Mouse (Mus musculus) C2C12 (cell line): ENCODE measurements around the gene Eif2b1.

ENCODE experiments used
- CEBPB ChIP-seq: IDR thresholded peaks from one replicate; pipeline ENCODE4 v1.6.1; 2011; ENCODE audit warnings: low read depth, mild to moderate bottlenecking, control low read depth, moderate library complexity
- CTCF ChIP-seq: IDR thresholded peaks from one replicate; pipeline ENCODE4 v1.5.1; 2011; ENCODE audit not compliant: control insufficient read depth, insufficient read depth, insufficient read length
- USF1 ChIP-seq: IDR thresholded peaks from one replicate; pipeline ENCODE4 v1.6.1; 2011; ENCODE audit warnings: low read depth, mild to moderate bottlenecking, control low read depth, moderate library complexity

DNA sequence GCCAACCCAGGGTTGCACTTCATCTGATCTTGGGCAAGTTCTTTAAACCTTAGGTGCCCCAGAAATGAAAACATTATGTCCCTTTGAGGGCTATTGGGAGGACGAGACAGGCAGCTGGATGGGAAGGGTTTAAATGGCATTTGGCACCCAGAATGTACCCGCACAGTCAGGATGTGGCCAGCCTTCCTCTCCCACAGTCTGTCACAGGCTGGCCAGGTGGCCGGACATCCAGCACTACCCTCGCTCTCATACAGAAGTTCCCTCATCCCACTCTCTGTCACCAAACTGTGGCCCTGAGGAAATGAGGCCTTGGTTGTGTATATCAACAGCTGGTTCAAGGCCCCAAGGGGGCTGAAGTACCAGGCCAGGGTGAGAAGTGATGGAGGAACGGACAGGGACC is 54.0 kb downstream of the Eif2b1 start:
- TF ChIP-seq CTCF (no peak), CEBPB (no peak), USF1 (no peak)
